Mouse (Mus musculus): ENCODE data around the gene Ptprk.

- TF ChIP-seq EP300 (IDR thresholded peaks at IDR 0.05) = no peak
- no peak for TF ChIP-seq CTCF (IDR thresholded peaks at IDR 0.05)
Observed at GRCm38 (mm10) chr10:28036456-28036855, 38.2 kb upstream of the Ptprk start.

All from lung, postnatal 0 days (tissue).